Mouse (Mus musculus): ENCODE data around the gene Fbrsl1.

The Fbrsl1 gene

DNA sequence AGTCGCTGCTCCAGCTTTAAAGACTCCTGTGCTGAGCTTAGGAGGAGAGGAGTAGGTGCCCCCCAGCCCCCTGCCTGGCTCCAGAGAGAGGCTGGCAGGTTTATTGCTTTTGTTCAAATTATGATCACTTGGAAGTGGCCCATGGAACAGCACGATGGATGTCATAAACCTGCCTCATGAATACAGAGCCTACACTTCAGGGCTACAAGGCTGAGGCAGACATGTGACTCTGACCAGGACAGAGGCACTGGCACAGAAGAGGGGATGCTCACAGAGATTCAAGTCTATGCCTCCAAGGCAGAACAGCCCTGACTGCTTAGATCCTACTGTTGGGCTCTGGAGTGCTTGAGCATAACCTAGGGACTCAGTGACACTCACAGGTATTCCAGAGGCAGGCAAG lies 39.3 kb downstream of the Fbrsl1 start:
- DNase-seq, result no peak

DNA sequence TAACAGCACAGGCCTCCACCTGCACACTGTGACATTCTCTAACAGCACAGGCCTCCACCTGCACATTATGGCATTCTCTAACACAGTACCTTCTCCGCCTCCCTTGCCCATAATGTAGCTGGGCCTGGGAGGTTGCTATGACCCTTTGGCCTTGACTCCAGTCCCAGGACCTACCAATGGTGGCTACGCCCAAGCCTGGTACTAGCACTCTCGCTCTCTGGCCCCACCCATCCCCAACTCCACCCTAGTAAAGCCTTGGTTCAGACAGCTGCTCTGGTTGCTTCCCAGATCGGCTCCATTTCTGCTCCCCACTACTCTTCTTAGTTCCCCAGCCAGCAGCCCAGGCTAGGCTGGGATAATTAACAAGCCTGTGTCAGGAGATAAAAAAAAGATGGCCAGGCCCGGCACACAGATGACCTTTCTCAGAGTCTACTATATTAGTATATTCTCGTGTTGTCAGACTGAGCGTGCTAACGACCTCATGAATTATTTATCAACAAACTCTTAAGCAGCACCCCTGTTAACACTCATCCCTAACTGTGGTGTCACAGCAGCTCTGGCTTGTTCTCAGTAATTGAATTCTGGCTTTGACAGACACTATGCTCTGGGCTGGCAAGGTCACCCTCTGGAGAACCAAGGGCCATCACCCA lies 42.1 kb downstream of the Fbrsl1 start:
- no peak for DNase-seq

DNA sequence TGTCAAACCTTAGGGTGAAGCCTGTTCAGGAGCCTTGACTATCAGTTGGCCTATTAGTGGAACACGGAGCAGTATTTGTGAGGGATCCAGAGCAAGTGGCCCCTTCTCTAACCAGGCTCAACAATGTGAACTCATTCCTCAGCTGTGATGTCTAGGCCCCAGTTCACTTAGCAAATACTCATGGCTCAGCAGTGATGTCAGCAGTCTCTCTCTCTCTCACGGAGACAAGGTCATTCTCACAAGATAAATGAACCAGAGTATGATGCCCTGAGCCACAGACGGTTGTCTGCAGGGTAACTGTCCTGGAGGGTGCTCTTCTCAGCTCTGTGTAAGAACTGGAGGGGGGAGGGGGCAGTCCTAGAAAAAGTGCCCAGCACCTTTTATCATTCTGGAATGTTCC lies 44.4 kb downstream of the Fbrsl1 start:
- no peak for DNase-seq

DNA sequence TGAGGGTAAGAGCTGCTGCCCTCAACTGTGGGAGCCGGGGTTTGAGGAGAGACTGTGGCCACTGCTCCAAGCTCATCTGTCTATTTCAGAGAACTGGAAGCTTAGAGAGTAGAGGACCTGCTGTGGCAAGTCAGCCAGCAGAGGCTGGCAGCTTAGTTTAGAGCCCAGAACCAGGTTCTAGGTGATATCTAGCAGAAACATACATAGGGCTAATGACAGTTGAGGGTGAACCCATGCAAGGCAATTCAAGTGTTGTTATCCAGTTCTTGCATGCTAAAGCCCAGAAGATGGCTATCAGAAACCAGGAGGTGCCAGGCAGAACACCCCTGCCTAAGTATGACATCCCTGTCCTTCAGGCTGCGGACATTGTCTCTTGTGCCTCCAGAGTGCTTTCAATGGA lies 45.7 kb downstream of the Fbrsl1 start:
- no peak for DNase-seq

DNA sequence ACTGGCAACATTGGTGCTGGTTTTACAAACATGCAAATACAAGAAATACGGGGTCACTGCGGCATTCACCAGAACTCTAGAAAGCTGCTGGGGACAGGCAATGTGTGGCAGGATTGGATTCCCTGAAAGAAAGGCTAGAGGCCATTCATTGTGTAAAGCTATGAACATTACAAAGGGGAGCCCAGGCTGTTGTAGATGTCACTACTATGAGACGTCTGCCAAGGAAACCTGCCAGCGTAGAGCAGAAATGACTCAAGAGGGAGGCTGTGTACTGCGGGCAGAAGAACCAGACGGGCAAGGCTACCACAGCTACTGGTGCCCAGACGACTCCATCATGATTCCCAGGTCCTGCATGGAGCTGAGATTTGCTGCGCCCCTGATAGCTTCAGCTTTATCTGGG lies 47.2 kb downstream of the Fbrsl1 start:
- DNase-seq, result no peak

DNA sequence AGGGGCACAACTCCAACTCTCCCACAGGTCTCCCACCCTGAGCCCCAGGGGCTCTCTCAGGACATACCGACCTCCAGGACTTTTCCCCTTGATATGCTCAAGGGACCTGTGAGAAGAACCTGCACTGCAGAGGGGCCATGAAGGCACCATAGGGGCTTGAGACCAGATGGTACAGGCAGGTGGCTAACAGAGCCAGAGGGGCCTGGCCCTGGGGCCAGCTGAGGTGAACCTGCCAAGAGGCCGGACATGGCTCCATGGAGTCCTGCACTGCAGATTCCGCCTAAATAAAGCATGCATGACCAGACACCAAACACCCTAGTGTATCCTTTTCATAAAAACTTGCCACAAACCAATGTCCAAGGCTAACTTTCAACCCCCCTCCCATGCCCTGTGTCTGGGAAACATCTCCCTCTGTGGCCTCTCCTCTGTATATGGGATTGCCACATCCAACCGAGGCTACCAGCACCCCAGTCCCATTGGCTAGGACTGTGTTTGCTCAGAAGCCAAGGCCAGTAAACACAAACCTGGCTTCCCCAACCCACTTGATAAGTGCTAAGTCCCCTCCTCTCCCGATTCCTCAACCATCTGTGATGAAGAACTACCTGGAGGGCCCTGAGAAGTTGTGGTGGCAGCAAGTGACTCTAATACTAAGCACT lies 53.2 kb downstream of the Fbrsl1 start:
- DNase-seq, result no peak

DNA sequence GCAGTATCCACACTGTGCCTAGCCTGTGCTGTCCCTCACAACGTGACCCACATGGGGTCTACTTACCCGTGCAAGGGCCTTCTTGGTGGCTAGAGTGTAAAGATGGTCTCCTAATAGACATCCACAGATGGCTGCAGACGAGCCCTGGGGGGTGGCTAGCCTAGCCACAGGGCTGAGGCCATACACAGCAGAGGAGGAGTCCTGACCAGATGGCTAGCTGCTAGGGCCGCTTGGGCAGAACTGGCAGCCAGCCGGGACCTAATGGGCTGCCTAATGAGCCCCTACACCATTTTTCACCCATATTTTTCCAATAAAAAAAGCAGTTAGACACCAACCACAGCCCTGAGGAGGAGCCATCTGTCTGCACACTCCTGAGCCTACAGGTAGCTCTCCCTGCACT lies 55.6 kb downstream of the Fbrsl1 start:
- no peak for DNase-seq

DNA sequence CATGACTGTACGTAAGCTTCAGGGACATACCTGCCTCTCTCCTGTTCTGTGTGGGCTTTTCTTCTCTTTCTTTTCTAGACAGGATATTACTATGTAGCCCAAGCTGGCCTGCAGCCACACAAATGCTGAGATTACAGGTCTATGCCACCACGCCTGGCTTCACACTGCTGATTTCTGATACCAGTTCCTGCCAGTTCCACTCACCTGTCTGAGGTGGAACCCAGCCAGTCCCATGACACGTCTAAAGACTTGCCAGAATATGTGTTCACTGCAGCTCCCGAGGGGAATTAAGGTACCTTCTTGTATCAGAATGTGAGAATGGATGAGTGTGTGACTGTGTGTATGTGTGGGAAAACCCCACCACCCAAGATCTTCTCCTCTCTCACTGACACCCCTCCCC lies 57.7 kb downstream of the Fbrsl1 start:
- DNase-seq, result no peak

DNA sequence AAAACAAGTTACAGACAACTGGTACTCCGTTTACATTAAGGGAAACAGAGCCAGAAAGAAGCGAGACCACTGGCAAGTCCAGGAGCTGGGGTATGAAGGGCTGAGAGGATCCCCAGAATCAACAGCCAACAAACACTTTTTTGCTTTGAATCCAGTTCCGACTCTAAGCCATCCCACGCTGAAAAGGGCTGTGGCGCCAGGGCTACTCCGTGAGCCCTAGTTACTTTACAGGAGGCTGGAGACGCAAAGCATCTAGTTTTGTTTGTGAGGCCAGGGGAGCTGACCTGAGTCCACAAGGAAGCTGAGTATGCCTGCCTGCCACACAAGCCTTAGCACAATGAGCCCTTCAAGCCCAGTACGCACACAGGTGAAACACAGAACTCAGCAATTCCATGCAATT lies 61.0 kb downstream of the Fbrsl1 start:
- no peak for DNase-seq

DNA sequence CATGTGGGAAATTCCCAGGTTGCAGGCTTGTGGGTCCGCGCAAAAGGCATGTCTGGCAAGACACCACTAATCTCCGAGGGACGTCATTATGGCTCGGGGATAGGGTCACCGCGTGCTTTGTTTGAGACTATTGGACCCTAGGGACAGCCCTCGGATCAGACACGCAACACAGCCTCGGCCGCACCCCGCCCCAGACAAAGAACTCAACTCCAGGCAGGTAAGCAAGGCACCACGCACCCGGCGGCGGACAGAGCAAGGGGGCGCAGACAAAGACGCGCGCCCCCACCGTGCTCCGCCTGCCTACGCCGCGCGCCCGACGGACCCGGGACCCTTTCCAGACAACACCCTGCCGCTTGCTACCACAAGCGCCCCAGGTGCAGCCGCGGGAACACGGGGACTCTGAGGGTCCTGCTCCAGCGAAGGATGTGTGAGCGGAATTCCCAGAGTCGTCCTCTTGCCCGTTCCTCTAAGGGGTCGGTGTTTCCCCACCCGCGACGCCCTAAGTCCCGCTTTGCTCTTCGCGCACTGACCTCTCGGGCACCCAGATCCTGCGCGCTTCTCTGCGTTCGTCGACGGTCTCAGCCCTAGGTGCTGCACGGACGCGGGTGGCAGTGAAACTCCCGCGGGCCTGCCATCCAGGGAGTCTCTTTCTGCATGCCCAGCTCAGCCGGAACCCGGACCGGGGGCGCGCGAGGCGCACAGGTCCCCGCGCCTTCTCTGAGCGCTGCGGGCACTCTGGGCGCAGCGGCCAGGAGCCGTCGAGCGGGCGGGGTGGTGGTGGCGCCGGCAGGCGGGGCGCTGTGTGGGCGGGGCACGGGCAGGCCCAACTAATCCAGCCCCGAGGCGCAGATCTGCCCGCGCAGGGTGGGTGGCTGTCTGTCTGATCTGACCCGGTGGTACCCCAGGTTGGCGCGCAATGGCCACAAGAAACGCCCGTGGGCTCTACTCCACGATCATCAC lies 61.7 kb downstream of the Fbrsl1 start:
- DNase-seq, result peak; percentile 45 to 48

DNA sequence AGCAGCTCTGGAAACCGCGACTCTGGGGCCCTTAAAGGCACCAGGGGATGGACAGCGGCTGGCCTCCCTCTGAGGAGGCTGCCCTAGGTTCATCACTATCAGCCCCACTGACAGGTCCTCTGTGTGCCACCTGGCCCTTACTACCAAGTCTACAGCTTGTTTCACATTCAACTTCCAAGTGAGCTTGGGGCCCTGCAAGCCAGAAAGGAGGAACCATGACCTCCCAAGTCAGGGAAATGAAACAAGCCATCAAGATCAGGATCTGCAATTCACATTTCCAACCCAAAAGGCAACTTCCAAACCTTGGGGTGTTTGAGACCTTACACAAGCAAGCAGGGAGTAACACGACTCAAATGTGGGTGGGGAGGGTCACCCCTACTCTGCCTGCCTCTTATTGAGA lies 63.0 kb downstream of the Fbrsl1 start:
- no peak for DNase-seq

DNA sequence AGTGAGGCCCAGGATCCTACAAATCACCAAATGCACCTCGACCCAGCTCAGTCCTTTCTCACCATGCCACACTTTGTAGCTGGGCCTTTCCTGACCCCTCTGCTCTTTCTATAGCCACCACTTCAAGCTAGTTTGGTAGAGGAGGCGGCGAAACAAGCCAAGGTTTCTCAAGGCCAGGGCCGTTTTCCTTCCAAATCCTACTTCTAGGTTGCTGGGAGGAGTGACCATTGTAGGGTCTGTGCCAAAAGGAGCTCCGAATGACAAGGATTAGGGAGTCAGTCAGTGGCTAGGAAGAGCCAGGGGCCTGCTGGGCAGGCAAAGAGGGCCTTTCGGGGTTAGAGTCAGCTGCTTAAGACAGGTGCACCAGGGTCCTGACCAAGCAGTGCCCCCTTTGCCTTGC lies 63.8 kb downstream of the Fbrsl1 start:
- DNase-seq, result no peak

DNA sequence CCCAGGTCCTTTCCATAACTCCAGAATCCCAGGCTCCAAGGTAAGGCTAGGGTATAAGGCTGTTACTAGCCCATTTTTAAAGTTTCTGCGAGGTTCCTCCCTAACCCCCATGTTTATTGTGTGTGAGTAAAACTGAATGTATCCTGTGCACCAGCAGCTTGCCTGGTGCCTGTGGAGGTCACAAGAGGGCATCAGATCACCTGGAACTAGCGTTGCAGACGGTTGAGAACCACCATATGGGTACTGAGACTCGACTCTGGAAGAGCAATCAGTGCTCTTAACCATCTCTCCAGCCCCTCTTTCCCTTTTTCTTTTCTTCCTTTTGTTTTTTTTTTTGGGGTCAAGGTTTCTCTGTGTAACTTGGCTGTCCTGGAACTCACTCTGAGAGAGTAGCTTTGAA lies 68.5 kb downstream of the Fbrsl1 start:
- no peak for DNase-seq

DNA sequence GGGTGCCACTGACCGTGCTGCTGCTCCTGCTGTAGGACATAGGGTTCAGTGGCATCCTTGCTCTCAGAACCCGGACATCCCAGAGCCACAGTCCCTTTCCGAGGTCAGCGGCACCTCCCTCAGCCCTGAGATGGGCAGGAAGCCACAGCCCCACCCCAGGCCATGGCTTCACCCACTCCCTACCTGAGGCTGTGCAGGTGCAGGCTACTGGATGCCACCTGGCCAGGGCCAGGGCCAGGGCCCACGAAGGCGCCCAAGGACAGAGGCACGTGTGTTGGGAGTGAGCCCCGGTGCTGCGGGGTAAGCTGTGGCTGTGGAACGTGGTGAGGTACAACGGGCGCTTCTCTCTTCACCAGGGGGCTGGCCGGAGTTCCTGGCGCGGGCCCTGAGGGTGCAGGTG lies 69.2 kb downstream of the Fbrsl1 start:
- no peak for DNase-seq

DNA sequence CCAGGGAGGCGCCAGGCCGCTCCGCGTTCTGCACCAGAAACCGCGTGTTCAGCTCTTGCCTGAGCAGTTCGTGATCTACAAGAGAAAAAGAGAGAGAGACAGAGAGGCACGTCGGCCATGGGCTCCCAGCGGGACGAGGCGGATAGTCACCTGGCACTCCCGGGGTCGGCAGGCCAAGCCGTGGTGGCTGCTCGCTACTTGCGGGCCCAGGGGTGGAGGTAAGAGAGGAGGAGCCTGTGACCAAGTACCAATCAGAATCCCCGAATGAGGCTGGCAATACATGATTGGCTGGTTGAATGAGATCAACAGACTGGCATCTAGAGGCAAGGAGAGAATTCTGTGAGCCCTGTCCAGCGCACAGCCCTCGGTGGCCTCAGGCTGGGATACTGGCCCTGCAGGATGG lies 70.1 kb downstream of the Fbrsl1 start:
- no peak for DNase-seq

DNA sequence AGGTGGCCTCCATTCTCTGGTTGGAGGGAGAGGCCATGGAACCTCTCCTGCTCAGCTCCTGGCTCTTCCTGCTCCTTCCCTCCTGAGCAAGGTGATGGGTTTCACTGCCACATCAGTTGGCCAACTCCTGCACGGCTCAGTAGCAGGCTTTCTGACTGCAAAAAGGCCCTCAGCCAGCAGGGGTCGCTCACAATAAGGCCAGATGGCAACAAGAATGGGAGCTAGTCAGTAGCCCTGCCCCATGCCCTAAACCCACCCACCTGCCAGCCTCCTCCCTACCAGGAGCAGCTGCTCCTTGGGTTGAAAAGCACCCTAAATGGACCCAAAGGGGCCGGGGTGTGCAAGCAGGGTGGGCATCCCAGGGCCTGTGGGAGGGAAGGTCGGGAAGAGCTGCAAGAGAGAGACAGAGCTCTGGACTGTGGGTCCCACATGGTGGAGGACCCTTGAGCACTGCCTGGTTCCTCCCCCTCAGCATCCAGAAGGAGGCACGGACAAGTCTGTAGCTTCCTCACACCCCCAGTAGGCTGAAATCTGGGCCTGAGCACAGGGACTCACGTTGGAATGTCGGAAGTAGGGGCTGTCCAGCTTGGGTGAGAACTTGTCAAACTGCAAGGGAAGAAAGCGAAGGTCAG lies 71.4 kb downstream of the Fbrsl1 start:
- peak; percentile 68 to 72 for DNase-seq

DNA sequence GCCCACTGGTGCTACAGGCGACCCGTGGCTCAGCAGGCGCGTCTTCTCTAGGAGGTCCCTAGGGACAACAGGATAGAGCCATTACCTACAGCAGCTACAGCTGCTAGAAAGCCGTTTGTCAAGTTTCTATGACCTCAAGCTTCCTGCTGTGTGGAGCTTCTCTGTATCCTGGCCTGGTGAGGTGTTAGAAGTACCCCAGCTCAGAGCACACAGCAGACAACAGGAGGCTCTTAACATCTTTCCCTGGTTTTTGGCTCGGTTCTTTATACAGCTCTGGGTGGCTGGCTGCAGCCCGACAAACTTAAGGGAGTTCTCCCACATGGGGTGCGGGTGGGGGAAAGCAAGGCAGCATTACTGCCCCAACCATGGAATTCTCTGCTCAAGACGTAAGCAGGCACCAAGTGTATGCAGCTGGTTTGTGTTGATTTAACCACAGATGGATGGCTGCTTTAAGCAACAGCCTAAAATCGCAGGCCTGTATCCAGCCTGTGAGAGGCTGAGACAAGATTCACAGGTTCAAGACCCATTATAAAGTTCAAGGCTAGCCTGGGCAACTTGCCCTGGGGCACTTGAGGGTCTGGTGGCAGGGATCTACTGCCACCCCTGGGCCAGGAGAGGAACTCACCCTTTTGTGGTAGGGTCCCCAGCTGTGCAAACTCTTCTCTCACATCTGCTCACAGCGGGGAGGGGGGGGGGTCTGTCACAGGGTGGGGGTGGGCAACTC lies 84.3 kb downstream of the Fbrsl1 start:
- no peak for DNase-seq

DNA sequence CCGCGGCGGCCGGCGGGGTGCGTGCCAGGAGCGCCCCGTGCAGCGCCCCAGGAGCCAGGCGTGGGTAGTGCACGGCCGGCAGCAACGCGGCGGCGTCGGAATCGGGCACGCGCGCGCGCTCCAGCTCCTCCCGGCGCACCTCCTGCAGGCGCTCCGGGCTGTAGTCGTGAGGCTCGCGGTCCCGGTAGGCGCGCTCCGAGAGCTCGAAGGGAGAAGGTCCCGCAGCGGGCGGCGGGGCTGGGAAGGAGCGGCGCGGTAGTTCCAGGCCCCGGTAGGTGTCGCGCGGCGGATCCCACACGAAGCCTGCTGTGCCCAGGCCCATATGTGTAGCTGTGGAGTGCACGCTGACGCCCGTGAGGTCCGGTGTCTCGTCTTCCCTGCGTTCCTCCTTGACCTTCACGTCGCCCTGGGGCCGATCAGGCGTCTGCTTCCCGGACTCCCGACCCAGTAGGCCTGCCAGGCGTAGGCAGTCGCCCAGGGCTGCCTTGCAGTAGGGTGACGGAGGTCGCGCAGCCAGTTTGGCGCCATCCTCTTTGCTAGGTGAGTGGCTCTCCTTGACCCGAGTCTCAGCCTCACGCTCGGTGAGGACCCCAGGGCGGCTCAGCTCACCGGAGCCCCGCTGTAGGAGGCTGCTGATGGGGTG lies 85.0 kb downstream of the Fbrsl1 start:
- DNase-seq, result peak; percentile 70 to 76

DNA sequence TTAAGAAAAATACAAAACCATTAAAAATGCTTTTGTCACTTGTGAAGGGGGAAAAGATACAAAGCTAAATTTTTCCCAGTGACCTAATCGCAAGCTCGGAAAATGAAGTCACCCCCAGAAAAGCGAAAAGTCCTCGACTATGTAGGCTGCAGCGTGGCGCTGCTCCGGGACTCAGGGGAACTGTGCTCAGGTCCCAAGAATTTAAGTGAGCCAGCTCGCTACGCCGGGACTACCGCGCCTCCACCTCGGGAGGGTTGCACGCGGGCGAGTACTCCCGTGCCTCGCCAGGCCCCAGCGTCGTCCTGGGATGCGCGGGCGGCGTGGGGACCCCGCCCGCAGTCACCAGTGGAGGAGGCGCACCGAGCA lies 85.5 kb downstream of the Fbrsl1 start:
- DNase-seq, result no peak

DNA sequence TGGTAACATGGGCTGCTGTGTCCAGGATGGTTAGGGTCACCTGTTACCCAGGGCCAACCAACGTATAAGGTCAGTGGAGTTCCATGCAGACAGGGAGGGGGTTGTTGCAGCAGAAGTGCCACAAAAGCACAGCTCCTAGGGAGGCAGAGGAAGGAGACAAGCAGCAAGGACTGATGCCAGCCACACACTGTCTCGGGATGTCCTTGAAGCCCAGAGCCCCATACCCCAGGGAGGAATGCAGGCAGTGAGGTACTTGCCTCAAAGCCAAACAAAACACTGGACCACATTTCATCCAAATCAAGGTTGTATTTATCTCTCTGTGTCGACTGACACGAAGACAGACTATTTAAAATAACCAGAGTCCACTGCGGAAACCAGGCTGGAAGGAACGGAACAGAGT lies 86.8 kb downstream of the Fbrsl1 start:
- DNase-seq, result no peak

DNA sequence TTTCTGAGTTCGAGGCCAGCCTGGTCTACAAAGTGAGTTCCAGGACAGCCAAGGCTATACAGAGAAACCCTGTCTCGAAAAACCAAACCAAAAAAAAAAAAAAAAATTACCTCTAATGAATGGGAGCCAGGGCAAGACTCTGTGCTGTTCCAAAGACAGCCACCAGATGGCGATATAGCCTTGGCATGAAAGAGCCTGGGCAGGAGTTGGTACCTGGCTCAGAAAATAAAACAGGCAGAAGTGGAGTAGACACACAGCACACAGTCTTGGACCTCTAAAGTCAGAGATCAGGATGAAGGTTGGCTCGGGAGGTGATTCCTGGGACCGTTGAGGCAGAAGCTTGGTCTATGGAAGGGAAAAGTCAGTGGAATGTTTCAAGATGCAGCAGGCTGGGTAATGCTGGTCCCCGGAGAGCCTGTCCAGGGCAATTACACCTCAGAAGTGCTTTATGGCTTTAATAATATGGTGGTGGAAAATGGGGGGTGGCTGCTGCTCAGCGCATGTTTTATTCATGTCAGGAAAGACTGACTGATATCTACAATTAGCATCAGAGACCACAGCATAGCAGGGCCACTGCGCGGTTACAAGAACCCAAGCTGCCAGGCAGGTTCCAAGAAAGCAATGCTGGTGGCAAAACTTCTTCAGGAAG lies 90.6 kb downstream of the Fbrsl1 start:
- peak; percentile 85 to 87 for DNase-seq

DNA sequence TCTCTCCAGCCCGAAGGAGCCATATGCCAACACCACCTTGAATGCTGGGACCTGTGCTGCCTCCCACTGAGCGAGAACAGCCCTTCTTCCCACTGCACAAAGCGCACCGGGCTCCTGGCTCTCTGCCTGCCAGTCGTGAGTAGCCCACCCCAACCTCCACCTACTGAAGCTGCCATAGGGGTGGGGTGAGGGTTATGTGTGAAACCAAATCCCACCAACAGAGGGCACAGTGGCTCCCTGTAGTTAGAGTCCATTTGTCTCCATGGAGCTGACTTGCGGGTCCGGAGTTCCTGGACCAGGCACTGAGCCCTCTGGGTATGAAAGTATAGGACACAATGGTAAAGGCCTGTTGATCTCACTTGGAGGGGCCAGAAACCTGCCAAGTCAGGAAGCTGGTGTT lies 93.6 kb downstream of the Fbrsl1 start:
- peak; percentile 44 to 48 for DNase-seq

All from B cell, adult 2 months (primary cell).